Mouse (Mus musculus) intestine, embryonic 16.5 days (tissue): ENCODE data around the gene Frmd6. TPM values are rescaled to one million over a fixed set of nuclear protein-coding genes. Genes with fewer than 3 reads are reported as not detected.

ENCODE experiments used
- ATAC-seq: fragments of 200-750 bp; cut with Nextera tagmentation; 2 replicates; pipeline ENCODE4 v1.8.0; 2017; ENCODE audit warnings: moderate TSS enrichment, moderate library complexity
- H3K27ac ChIP-seq: fragments of 300-500 bp; sonication (generic); 2 replicates; pipeline ENCODE4 v1.5.1; 2014; ENCODE audit warnings: mild to moderate bottlenecking, low read length
- H3K27me3 ChIP-seq: fragments of 300-500 bp; sonication (generic); replicated peaks from 2 replicates; pipeline ENCODE4 v1.6.1; 2014; ENCODE audit warnings: low read length, control low read depth, mixed read lengths; ENCODE audit not compliant: control insufficient read depth, insufficient read depth
- H3K36me3 ChIP-seq: fragments of 300-500 bp; sonication (generic); 2 replicates; pipeline ENCODE4 v1.6.1; 2014; ENCODE audit warnings: low read length, control low read depth; ENCODE audit not compliant: control insufficient read depth, insufficient read depth
- H3K4me1 ChIP-seq: fragments of 300-500 bp; sonication (generic); 2 replicates; pipeline ENCODE4 v1.6.1; 2014; ENCODE audit warnings: low read length, control low read depth, mixed read lengths; ENCODE audit not compliant: control insufficient read depth, insufficient read depth
- H3K4me2 ChIP-seq: fragments of 300-500 bp; sonication (generic); 2 replicates; pipeline ENCODE4 v1.6.1; 2014; ENCODE audit warnings: low read depth, low read length, control low read depth
- H3K4me3 ChIP-seq: fragments of 300-500 bp; sonication (generic); 2 replicates; pipeline ENCODE4 v1.5.1; 2014; ENCODE audit warnings: mild to moderate bottlenecking, low read length
- H3K9ac ChIP-seq: fragments of 300-500 bp; sonication (generic); 2 replicates; pipeline ENCODE4 v1.6.1; 2014; ENCODE audit warnings: low read depth, low read length
- H3K9me3 ChIP-seq: fragments of 300-500 bp; sonication (generic); 2 replicates; pipeline ENCODE4 v1.6.1; 2016; ENCODE audit warnings: low read length, control low read depth; ENCODE audit not compliant: control insufficient read depth
- WGBS: fragments of 180-500 bp; shearing (Covaris S2); extraction: QIAGEN DNeasy Blood & Tissue Kit; methylation state at CpG from one replicate; pipeline ENCODE4 v1.1.7; 2014; 5-methylcytosine and 5-hydroxymethylcytosine counted together
- polyA plus RNA-seq: library from polyadenylated mRNA; unstranded; fragments of >200 nt; fragmentation: Nextera tagmentation; extraction: Ambion mirVana; gene quantifications from 2 replicates; pipeline ENCODE4 v1.2.1, GENCODE M21; 2015

The Frmd6 gene
- polyA plus RNA-seq: 11.1 and 11.2 TPM in 2 replicates

GRCm38 (mm10) chr12:70824729-70825650 is at the start of gene Frmd6:
Gene Frmd6, plus strand, starts transcription at chr12:70825514.
- Histone ChIP-seq H3K9ac (peak within 1 kb of the TSS; percentile 87), H3K36me3 (no peaks in the 10 kb centered on the region), H3K4me3 (peak within 1 kb of the TSS; percentile 85), H3K4me1 (peaks cover 15% of the 10 kb centered on the region), H3K27me3 (no peaks in the 10 kb centered on the region), H3K27ac (peak within 1 kb of the TSS; percentile 97), H3K9me3 (no peaks in the 10 kb centered on the region), H3K4me2 (peak within 1 kb of the TSS; percentile 83)
- WGBS: under 1% methylated on average over 65 of the region's 75 CpGs
- peak; percentile 95 for ATAC-seq

GRCm38 (mm10) chr12:70775609-70776008 is 49.7 kb upstream of the Frmd6 start:
- no peak overlapping the region for H3K27ac ChIP-seq
- WGBS: 55% methylated on average over 8 of the region's 8 CpGs
- no peak overlapping the region for H3K4me2 ChIP-seq
- H3K4me3 ChIP-seq: no peak overlapping the region
- no peaks in the 10 kb centered on the region for H3K36me3 ChIP-seq
- no peaks in the 10 kb centered on the region for H3K9me3 ChIP-seq
- H3K4me1 ChIP-seq: peaks cover 6% of the 10 kb centered on the region; the same call in 1 of the 2 replicates
- no peaks in the 10 kb centered on the region for H3K27me3 ChIP-seq
- no peak overlapping the region for H3K9ac ChIP-seq
- ATAC-seq: peak; percentile 90

GRCm38 (mm10) chr12:70776683-70777082 is 48.6 kb upstream of the Frmd6 start:
- Histone ChIP-seq H3K9ac (no peak overlapping the region), H3K4me3 (no peak overlapping the region), H3K9me3 (no peaks in the 10 kb centered on the region), H3K4me1 (peaks cover 6% of the 10 kb centered on the region; the same call in 1 of the 2 replicates), H3K27ac (no peak overlapping the region), H3K36me3 (no peaks in the 10 kb centered on the region), H3K4me2 (no peak overlapping the region), H3K27me3 (no peaks in the 10 kb centered on the region)
- no peak for ATAC-seq
- 72% methylated on average over 12 of the region's 12 CpGs for WGBS

- no peak overlapping the region for H3K9ac ChIP-seq
- H3K4me3 ChIP-seq: no peak overlapping the region
- WGBS: 74% methylated on average over 5 of the region's 5 CpGs
- H3K9me3 ChIP-seq: no peaks in the 10 kb centered on the region
- ATAC-seq: no peak
- no peak overlapping the region for H3K27ac ChIP-seq
- H3K27me3 ChIP-seq: no peaks in the 10 kb centered on the region
- no peaks in the 10 kb centered on the region for H3K36me3 ChIP-seq
- peaks cover 6% of the 10 kb centered on the region; the same call in 1 of the 2 replicates for H3K4me1 ChIP-seq
- no peak overlapping the region for H3K4me2 ChIP-seq
Measured at GRCm38 (mm10) chr12:70777466-70777865, 47.8 kb upstream of the Frmd6 start.

GRCm38 (mm10) chr12:70777866-70778265 is 47.4 kb upstream of the Frmd6 start:
- H3K27ac ChIP-seq: no peak overlapping the region
- no peaks in the 10 kb centered on the region for H3K9me3 ChIP-seq
- H3K27me3 ChIP-seq: no peaks in the 10 kb centered on the region
- no peaks in the 10 kb centered on the region for H3K36me3 ChIP-seq
- no peak overlapping the region for H3K4me3 ChIP-seq
- no peak overlapping the region for H3K4me2 ChIP-seq
- H3K4me1 ChIP-seq: peaks cover 6% of the 10 kb centered on the region; the same call in 1 of the 2 replicates
- H3K9ac ChIP-seq: no peak overlapping the region
- ATAC-seq: no peak

- H3K27ac ChIP-seq: no peak overlapping the region
- H3K9me3 ChIP-seq: no peaks in the 10 kb centered on the region
- no peaks in the 10 kb centered on the region for H3K36me3 ChIP-seq
- H3K4me2 ChIP-seq: no peak overlapping the region
- no peak overlapping the region for H3K9ac ChIP-seq
- H3K4me3 ChIP-seq: no peak overlapping the region
- 75% methylated on average over 2 of the region's 2 CpGs for WGBS
- ATAC-seq: no peak
- peaks cover 6% of the 10 kb centered on the region; the same call in 1 of the 2 replicates for H3K4me1 ChIP-seq
- no peaks in the 10 kb centered on the region for H3K27me3 ChIP-seq
Measured at GRCm38 (mm10) chr12:70778271-70778670, 47.0 kb upstream of the Frmd6 start.

- H3K36me3 ChIP-seq: no peaks in the 10 kb centered on the region
- ATAC-seq: 0 out of 2 replicates have a peak, but pooled peaks have one; percentile 27
Measured at GRCm38 (mm10) chr12:70778724-70779123, 46.6 kb upstream of the Frmd6 start.

GRCm38 (mm10) chr12:70783049-70783448 is 42.3 kb upstream of the Frmd6 start:
- Histone ChIP-seq H3K27ac (no peak overlapping the region), H3K27me3 (no peaks in the 10 kb centered on the region), H3K4me3 (no peak overlapping the region), H3K4me1 (no peaks in the 10 kb centered on the region), H3K4me2 (no peak overlapping the region), H3K9me3 (no peaks in the 10 kb centered on the region), H3K36me3 (no peaks in the 10 kb centered on the region), H3K9ac (no peak overlapping the region)
- WGBS: 65% methylated on average over 9 of the region's 9 CpGs
- no peak for ATAC-seq

More at GRCm38 (mm10) chr12:70778724-70779123, 46.6 kb upstream of the Frmd6 start:
- H3K27ac ChIP-seq: no peak overlapping the region
- no peak overlapping the region for H3K9ac ChIP-seq
- no peak overlapping the region for H3K4me2 ChIP-seq
- H3K4me3 ChIP-seq: no peak overlapping the region
- peaks cover 6% of the 10 kb centered on the region; the same call in 1 of the 2 replicates for H3K4me1 ChIP-seq
- H3K9me3 ChIP-seq: no peaks in the 10 kb centered on the region
- H3K27me3 ChIP-seq: no peaks in the 10 kb centered on the region
- 39% methylated on average over 3 of the region's 3 CpGs for WGBS

GRCm38 (mm10) chr12:70783475-70784239 is 41.7 kb upstream of the Frmd6 start:
- Histone ChIP-seq H3K27me3 (no peaks in the 10 kb centered on the region), H3K4me1 (no peaks in the 10 kb centered on the region), H3K27ac (no peak overlapping the region), H3K4me2 (no peak overlapping the region), H3K9ac (no peak overlapping the region), H3K4me3 (no peak overlapping the region), H3K36me3 (no peaks in the 10 kb centered on the region), H3K9me3 (no peaks in the 10 kb centered on the region)
- WGBS: 34% methylated on average over 22 of the region's 22 CpGs
- no peak for ATAC-seq
